Mouse (Mus musculus): ENCODE measurements at regions not wholly inside any gene's neighbourhood (a gene's known extent, or its start where the extent isn't known, plus 50 kb on each side); places are given as distances from the start of the nearest gene placed in this dataset.
A peak's percentile ranks its signal among the peaks of the same experiment; 100 is the strongest.

- TF ChIP-seq CTCF (IDR thresholded peaks at IDR 0.05; ENCODE audit: control insufficient read depth, insufficient read depth, insufficient replicate concordance, low read depth, low read length) (no peak), POLR2A (IDR thresholded peaks at IDR 0.05; ENCODE audit: control insufficient read depth, low read depth, low read length) (no peak)
- peak overlapping the region; percentile 36 for H3K4me3 ChIP-seq (ENCODE audit: control insufficient read depth, low read depth, low read length)
- peaks cover 6% of the 10 kb centered on the region for H3K4me1 ChIP-seq (ENCODE audit: control insufficient read depth, insufficient read depth, low read length)
- no peak overlapping the region for H3K27ac ChIP-seq (ENCODE audit: control insufficient read depth, insufficient read depth, low read depth, low read length)
- no peaks in the 10 kb centered on the region for H3K27me3 ChIP-seq (ENCODE audit: control insufficient read depth, insufficient read depth, low read length)
- H3K36me3 ChIP-seq (ENCODE audit: control insufficient read depth, insufficient read depth, low read length) = no peaks in the 10 kb centered on the region
Measured at GRCm38 (mm10) chrX:99198961-99199631, 63.2 kb downstream of the Efnb1 start.
